Mouse (Mus musculus) midbrain, embryonic 15.5 days (tissue): ENCODE results near the gene Sh2d1b2. TPM values are rescaled to one million over a fixed set of nuclear protein-coding genes. Genes with fewer than 3 reads are reported as not detected.
"Not testable (repeated sequence)": the region's sequence is repeated elsewhere in the genome, so short reads cannot be mapped to it uniquely, and the experiment has no call there.

ENCODE experiments used
- ATAC-seq: fragments of 200-750 bp; cut with Nextera tagmentation; replicated peaks from 2 replicates; pipeline ENCODE4 v1.8.0; 2017; ENCODE audit warnings: moderate TSS enrichment
- H3K27ac ChIP-seq: fragments of 300-500 bp; sonication (generic); 2 replicates; pipeline ENCODE4 v1.5.1; 2015; ENCODE audit warnings: mild to moderate bottlenecking, inconsistent platforms
- H3K27me3 ChIP-seq: fragments of 300-500 bp; sonication (generic); replicated peaks from 2 replicates; pipeline ENCODE4 v1.6.1; 2015; ENCODE audit warnings: inconsistent platforms
- H3K36me3 ChIP-seq: fragments of 300-500 bp; sonication (generic); replicated peaks from 2 replicates; pipeline ENCODE4 v1.6.1; 2015; ENCODE audit warnings: inconsistent platforms
- H3K4me1 ChIP-seq: fragments of 300-500 bp; sonication (generic); 2 replicates; pipeline ENCODE4 v1.6.1; 2015; ENCODE audit warnings: inconsistent platforms
- H3K4me2 ChIP-seq: fragments of 300-500 bp; sonication (generic); 2 replicates; pipeline ENCODE4 v1.6.1; 2015; ENCODE audit warnings: inconsistent platforms, mild to moderate bottlenecking, moderate library complexity
- H3K4me3 ChIP-seq: fragments of 300-500 bp; sonication (generic); 2 replicates; pipeline ENCODE4 v1.5.1; 2015; ENCODE audit warnings: mild to moderate bottlenecking, inconsistent platforms
- H3K9ac ChIP-seq: fragments of 300-500 bp; sonication (generic); 2 replicates; pipeline ENCODE4 v1.6.1; 2015; ENCODE audit warnings: mild to moderate bottlenecking, inconsistent platforms
- H3K9me3 ChIP-seq: fragments of 300-500 bp; sonication (generic); 2 replicates; pipeline ENCODE4 v1.6.1; 2016; ENCODE audit warnings: inconsistent platforms
- WGBS: fragments of 180-500 bp; shearing (Covaris S2); methylation state at CpG from one replicate; pipeline ENCODE4 v1.1.7; 2015; ENCODE audit warnings: mixed read lengths; 5-methylcytosine and 5-hydroxymethylcytosine counted together
- polyA plus RNA-seq: library from polyadenylated mRNA; unstranded; fragments of >200 nt; fragmentation: Nextera tagmentation; extraction: Ambion mirVana; gene quantifications from 2 replicates; pipeline ENCODE4 v1.2.1, GENCODE M21; 2015

The Sh2d1b2 gene
- not detected in 2 replicates for polyA plus RNA-seq

DNA sequence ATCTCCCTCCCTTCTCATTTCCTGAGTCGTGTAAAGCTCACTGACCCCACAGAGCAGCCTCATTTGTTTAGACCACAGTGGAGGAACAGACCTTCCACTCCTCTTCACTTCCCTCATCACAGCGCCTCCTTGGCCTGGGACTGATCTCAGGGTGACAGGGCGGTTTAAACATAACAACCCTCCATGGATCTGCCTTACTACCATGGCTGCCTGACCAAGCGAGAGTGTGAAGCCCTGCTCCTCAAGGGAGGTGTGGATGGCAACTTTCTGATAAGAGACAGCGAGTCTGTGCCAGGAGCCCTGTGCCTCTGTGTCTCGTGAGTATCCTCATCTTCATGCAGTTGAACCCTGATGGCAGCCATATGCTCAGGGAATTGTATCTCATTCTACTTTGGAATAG is at the start of gene Sh2d1b2:
TSS of gene Sh2d1b2 (plus strand) at position 62 of the 400 bp plus-strand sequence.
- not testable (repeated sequence) for H3K4me3 ChIP-seq, H3K9me3 ChIP-seq, H3K9ac ChIP-seq, ATAC-seq, H3K36me3 ChIP-seq, H3K27ac ChIP-seq, H3K4me1 ChIP-seq, H3K4me2 ChIP-seq, H3K27me3 ChIP-seq
- WGBS: 82% methylated on average over 6 of the region's 6 CpGs

DNA sequence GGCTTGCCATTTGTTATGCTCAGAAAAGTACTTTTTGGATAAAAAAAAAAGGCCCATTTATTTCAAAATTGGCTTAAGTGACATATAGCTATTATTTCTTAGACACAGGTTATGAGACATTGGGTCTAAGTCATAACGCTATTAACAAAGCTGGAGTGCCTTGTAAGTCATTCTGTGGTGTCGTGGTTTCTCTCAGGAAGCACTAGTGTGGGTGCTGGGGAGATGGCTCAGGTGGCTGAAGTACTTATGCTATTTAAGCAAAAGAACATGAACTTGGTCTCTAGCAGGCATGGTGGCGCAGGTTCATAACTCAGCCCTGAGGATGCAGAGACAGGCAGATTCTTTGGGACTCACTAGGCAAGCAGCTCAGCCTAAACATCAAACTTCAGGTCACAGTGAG is 47.4 kb upstream of the Sh2d1b2 start:
- Histone ChIP-seq H3K27me3 (no peaks in the 10 kb centered on the region), H3K4me1 (no peaks in the 10 kb centered on the region), H3K4me3 (no peak overlapping the region), H3K4me2 (no peak overlapping the region), H3K9ac (no peak overlapping the region), H3K9me3 (no peaks in the 10 kb centered on the region), H3K27ac (no peak overlapping the region), H3K36me3 (no peaks in the 10 kb centered on the region)
- 88% methylated on average over 3 of the region's 3 CpGs for WGBS
- no peak for ATAC-seq

DNA sequence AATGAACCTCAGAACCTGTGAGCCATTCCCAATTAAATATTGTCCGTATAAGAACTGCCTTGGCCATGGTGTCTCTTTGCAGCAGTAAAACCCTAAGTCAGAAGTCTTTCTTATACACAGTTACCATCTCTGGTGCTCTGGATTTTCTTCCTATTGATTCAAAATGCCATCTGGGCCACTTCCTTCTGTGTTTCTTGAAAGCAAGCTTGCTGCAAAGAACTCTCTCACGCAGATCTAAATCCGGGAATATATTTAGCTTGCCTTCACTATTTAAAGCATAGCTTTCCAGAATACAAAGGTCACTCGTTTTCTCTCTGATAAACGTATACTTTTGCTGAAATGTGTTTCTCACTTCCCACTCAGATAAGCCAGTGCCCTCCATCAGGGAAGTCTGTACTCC is 46.0 kb upstream of the Sh2d1b2 start:
- no peak overlapping the region for H3K9ac ChIP-seq
- H3K4me1 ChIP-seq: no peaks in the 10 kb centered on the region
- H3K4me2 ChIP-seq: no peak overlapping the region
- H3K36me3 ChIP-seq: no peaks in the 10 kb centered on the region
- H3K9me3 ChIP-seq: no peaks in the 10 kb centered on the region
- no peak overlapping the region for H3K4me3 ChIP-seq
- WGBS: 86% methylated on average over 5 of the region's 5 CpGs
- H3K27me3 ChIP-seq: no peaks in the 10 kb centered on the region
- no peak overlapping the region for H3K27ac ChIP-seq
- ATAC-seq: no peak

GRCm38 (mm10) chr1:170188601-170189000 is 43.9 kb upstream of the Sh2d1b2 start:
- 82% methylated on average over 11 of the region's 11 CpGs for WGBS
- no peaks in the 10 kb centered on the region for H3K27me3 ChIP-seq

DNA sequence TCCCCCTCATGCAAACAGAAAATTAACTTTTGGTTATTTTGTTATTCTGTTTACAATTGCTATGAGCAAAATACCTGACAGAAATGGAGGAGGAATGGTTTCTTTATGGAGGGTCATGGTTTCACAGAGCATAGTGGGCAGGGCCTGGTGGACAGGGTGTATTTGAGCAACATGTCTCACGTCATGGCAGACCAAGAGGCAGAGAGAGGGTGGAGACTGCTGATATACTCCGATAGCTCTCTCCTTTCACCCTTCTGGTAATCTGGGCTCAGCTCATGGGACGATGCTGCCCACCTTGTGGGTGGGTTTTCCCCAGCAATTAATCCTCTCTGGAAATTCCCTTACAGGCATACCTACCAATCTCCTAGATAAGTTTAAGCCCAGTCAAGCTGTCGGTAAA is 42.3 kb upstream of the Sh2d1b2 start:
- H3K4me3 ChIP-seq: no peak overlapping the region
- no peaks in the 10 kb centered on the region for H3K4me1 ChIP-seq
- no peaks in the 10 kb centered on the region for H3K27me3 ChIP-seq
- H3K9ac ChIP-seq: no peak overlapping the region
- peaks cover 22% of the 10 kb centered on the region for H3K36me3 ChIP-seq
- no peak overlapping the region for H3K4me2 ChIP-seq
- H3K9me3 ChIP-seq: no peaks in the 10 kb centered on the region
- ATAC-seq: no peak
- WGBS: 83% methylated on average over 4 of the region's 4 CpGs
- H3K27ac ChIP-seq: no peak overlapping the region

More at GRCm38 (mm10) chr1:170188601-170189000, 43.9 kb upstream of the Sh2d1b2 start:
- H3K27ac ChIP-seq: no peak overlapping the region
- peaks cover 10% of the 10 kb centered on the region; the same call in 1 of the 2 replicates for H3K36me3 ChIP-seq
- H3K4me1 ChIP-seq: no peaks in the 10 kb centered on the region
- H3K9ac ChIP-seq: no peak overlapping the region
- H3K9me3 ChIP-seq: no peaks in the 10 kb centered on the region
- no peak overlapping the region for H3K4me3 ChIP-seq
- ATAC-seq: no peak
- no peak overlapping the region for H3K4me2 ChIP-seq

DNA sequence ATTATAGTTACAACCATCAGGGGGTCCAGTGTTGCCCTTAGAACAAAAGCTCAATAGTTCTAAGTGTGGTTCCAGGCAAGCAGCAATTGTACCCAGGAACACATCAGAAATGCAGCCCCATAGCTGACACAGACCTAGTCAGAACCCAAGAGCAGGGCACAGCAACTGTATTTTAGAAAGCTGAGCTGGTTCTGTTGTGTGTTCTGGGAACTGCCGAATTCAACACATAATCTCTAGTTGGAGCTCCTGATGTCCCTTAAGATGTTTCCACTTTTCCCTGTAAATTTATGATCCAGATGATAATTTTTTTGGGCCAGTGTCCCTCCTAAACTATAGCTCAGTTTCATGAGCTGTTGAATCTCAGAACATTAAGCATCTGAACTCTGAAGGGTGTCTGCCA is 40.6 kb upstream of the Sh2d1b2 start:
- H3K36me3 ChIP-seq: peaks cover 31% of the 10 kb centered on the region
- H3K9ac ChIP-seq: no peak overlapping the region
- ATAC-seq: no peak
- no peaks in the 10 kb centered on the region for H3K27me3 ChIP-seq
- no peaks in the 10 kb centered on the region for H3K9me3 ChIP-seq
- WGBS: 95% methylated on average over 1 of the region's 1 CpGs
- H3K4me1 ChIP-seq: no peaks in the 10 kb centered on the region
- no peak overlapping the region for H3K4me2 ChIP-seq
- no peak overlapping the region for H3K27ac ChIP-seq
- H3K4me3 ChIP-seq: no peak overlapping the region

- WGBS: 96% methylated on average over 8 of the region's 8 CpGs
- no peak for ATAC-seq
- H3K9ac ChIP-seq: no peak overlapping the region
- H3K9me3 ChIP-seq: no peaks in the 10 kb centered on the region
- H3K4me1 ChIP-seq: no peaks in the 10 kb centered on the region
- H3K4me2 ChIP-seq: no peak overlapping the region
- H3K4me3 ChIP-seq: no peak overlapping the region
- no peaks in the 10 kb centered on the region for H3K27me3 ChIP-seq
- no peak overlapping the region for H3K27ac ChIP-seq
- H3K36me3 ChIP-seq: peaks cover 50% of the 10 kb centered on the region
Observed at GRCm38 (mm10) chr1:170196211-170196610, 36.3 kb upstream of the Sh2d1b2 start.

DNA sequence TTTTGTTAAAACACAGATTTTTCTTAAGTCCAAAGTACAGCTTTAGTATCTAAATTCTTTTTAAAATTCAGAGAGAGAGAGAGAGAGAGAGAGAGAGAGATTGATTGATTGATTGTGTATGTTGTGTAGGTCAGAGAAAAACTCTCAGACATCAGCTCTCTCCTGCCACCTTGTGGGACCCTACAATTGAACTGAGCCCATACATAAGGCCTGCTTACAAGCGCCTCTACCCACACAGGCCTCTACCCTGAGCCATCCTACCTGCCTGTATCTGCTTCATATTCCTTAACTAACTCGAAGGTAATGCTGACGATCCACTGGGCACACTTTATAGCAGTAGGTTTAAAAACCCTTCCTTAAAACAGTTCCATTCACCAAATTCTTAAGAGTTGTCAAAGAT is 32.2 kb upstream of the Sh2d1b2 start:
- no peaks in the 10 kb centered on the region for H3K9me3 ChIP-seq
- WGBS: 81% methylated on average over 3 of the region's 3 CpGs
- H3K9ac ChIP-seq: no peak overlapping the region
- ATAC-seq: 0 out of 2 replicates have a peak, but pooled peaks have one; percentile 50
- no peaks in the 10 kb centered on the region for H3K4me1 ChIP-seq
- H3K4me3 ChIP-seq: no peak overlapping the region
- H3K4me2 ChIP-seq: no peak overlapping the region
- no peaks in the 10 kb centered on the region for H3K27me3 ChIP-seq
- H3K36me3 ChIP-seq: peaks cover 36% of the 10 kb centered on the region
- no peak overlapping the region for H3K27ac ChIP-seq

GRCm38 (mm10) chr1:170206395-170206794 is 26.2 kb upstream of the Sh2d1b2 start:
- ATAC-seq: no peak
- 94% methylated on average over 6 of the region's 6 CpGs for WGBS
- Histone ChIP-seq H3K36me3 (peaks cover 42% of the 10 kb centered on the region), H3K27me3 (no peaks in the 10 kb centered on the region), H3K9ac (no peak overlapping the region), H3K4me2 (no peak overlapping the region), H3K9me3 (no peaks in the 10 kb centered on the region), H3K27ac (no peak overlapping the region), H3K4me3 (no peak overlapping the region), H3K4me1 (no peaks in the 10 kb centered on the region)

DNA sequence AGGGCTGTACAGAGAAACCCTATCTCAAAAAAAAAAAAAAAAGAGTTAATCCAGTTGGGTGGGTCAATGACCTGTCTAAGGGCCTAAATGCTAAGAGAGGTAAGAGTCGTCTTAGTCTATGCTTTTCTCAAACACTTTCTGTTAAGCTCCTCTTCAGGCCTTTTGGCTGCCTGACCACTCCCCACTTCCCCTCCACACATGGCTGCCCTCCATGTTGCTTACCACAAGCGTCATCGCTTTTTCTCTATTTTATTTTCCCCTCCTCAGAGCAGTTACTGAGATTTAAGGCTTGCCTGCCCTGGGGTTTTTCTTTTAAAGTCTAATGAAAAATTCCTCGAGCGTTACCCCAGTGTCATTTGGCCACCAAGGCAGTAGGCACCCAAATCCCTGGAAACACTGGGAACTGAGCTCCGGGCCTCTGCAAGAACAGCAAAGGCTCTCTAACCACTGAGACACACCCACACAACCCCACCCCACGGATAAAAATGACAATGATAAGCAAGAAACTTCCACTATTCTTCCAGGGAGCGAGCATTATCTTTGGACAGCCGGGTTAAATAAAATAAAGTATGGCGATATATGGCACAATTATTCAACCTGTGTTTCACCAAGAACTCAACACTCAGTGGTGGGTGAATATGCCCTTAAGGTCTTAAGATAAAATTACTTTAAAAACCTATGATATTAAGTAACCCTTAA is 19.2 kb upstream of the Sh2d1b2 start:
- H3K9me3 ChIP-seq: no peaks in the 10 kb centered on the region
- H3K27me3 ChIP-seq: peaks cover 4% of the 10 kb centered on the region; the same call in 1 of the 2 replicates
- peaks cover 6% of the 10 kb centered on the region; the same call in 1 of the 2 replicates for H3K36me3 ChIP-seq
- H3K9ac ChIP-seq: no peak overlapping the region
- 88% methylated on average over 10 of the region's 10 CpGs for WGBS
- peaks cover 9% of the 10 kb centered on the region for H3K4me1 ChIP-seq
- no peak overlapping the region for H3K4me3 ChIP-seq
- no peak for ATAC-seq
- H3K4me2 ChIP-seq: no peak overlapping the region
- no peak overlapping the region for H3K27ac ChIP-seq

- Histone ChIP-seq H3K4me2 (peak overlapping the region; percentile 61), H3K4me1 (peaks cover 9% of the 10 kb centered on the region), H3K9me3 (no peaks in the 10 kb centered on the region), H3K9ac (peak overlapping the region; percentile 79), H3K27me3 (peaks cover 4% of the 10 kb centered on the region; the same call in 1 of the 2 replicates), H3K36me3 (peaks cover 6% of the 10 kb centered on the region; the same call in 1 of the 2 replicates), H3K4me3 (peak overlapping the region; percentile 71), H3K27ac (peak overlapping the region; percentile 64; the same call in 1 of the 2 replicates)
- WGBS: 41% methylated on average over 7 of the region's 7 CpGs
- ATAC-seq: no peak
Observed at GRCm38 (mm10) chr1:170214383-170214756, 18.2 kb upstream of the Sh2d1b2 start.

- WGBS: under 1% methylated on average over 70 of the region's 70 CpGs
- peak within 1 kb of the TSS; percentile 71 for H3K4me3 ChIP-seq
Observed at GRCm38 (mm10) chr1:170214757-170215522, 17.6 kb upstream of the Sh2d1b2 start, which contains the start of gene Uhmk1. Uhmk1 (minus strand) TSS chr1:170215397.

More at GRCm38 (mm10) chr1:170214757-170215522, 17.6 kb upstream of the Sh2d1b2 start, which contains the start of gene Uhmk1:
- Histone ChIP-seq H3K9ac (peak within 1 kb of the TSS; percentile 79), H3K27ac (peak within 1 kb of the TSS; percentile 64), H3K4me1 (peaks cover 9% of the 10 kb centered on the region), H3K36me3 (peaks cover 6% of the 10 kb centered on the region; the same call in 1 of the 2 replicates), H3K4me2 (peak within 1 kb of the TSS; percentile 61), H3K27me3 (peaks cover 4% of the 10 kb centered on the region; the same call in 1 of the 2 replicates), H3K9me3 (no peaks in the 10 kb centered on the region)
- peak; percentile 100 for ATAC-seq
